Mouse (Mus musculus): Measurements from ENCODE around the gene Hectd4. TPM values are rescaled to one million over a fixed set of nuclear protein-coding genes. Genes with fewer than 3 reads are reported as not detected.
"Not testable (repeated sequence)": the region's sequence is repeated elsewhere in the genome, so short reads cannot be mapped to it uniquely, and the experiment has no call there.

The Hectd4 gene
- polyA plus RNA-seq, 1 experiment, result 11.8 TPM

GRCm38 (mm10) chr5:121284816-121285215, 64.8 kb downstream of the Hectd4 start:
- no peak for DNase-seq (ENCODE audit: low spot score)

GRCm38 (mm10) chr5:121287213-121287612, 67.2 kb downstream of the Hectd4 start:
- DNase-seq (ENCODE audit: low spot score), result no peak

GRCm38 (mm10) chr5:121290289-121290688, 70.3 kb downstream of the Hectd4 start:
- no peak for DNase-seq (ENCODE audit: low spot score)

DNA sequence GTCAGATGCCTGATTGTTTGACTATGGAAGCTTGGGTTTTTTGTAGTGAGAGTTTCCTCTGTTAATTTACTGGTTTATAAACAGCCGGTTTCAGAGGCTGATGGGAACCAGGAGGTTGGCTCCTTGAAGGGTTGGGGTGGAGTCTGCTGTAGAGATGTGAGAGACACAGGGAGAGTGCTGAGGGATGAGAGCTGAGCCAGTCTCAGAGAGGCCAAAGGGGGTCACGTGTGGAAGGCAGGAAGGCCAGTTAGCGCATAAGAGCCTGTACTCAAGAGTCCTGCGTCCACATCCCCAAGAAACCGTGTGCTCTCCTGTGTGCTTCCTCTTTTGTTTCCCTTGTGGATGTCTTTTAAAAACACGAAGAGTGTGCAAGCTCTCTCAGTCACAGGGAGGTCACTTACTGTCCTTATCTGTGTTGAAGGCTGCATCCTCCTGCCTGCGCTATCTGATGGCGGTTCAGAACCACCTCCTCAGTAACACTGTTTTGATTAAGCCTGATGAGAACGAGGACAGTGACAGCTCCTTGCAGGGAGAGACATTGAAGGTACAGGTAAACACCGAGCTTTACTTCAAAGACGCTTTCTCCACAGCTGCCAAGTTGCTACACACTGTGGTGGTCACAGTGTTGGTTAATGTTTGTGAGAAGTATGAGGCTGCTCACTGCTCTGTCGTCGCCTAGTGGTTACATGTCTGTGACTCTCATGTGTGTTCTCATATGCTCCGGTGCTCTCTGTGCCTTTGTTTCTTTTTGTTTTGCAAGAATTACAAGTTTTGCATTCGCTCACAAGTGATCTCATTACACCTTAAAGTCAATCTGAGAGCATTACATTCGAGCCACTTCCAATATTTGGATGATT, 72.5 kb downstream of the Hectd4 start:
- DNase-seq (ENCODE audit: low spot score), result no peak

- no peak for DNase-seq (ENCODE audit: low spot score)
Measured at GRCm38 (mm10) chr5:121305009-121305408, 85.0 kb downstream of the Hectd4 start.

DNA sequence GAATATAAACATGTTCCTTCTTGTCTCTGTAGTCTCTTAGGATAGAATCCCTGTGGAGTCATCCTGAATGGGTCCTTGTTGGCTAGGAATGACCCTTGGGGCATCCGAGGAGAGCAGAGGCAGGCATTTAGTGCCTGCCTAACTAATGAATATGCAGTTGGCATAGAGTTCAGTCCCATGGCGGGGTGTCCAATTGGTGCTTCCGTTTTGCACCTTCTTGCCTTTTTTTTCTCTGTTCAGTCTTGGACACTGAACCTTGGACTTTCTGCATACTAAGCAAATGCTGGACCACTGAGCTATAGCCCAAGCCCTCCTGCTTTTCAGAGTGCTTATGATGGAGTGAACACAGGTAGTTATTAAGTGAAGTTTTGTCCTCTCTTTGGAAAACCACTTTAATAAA, 87.6 kb downstream of the Hectd4 start:
- no peak for DNase-seq (ENCODE audit: low spot score)

GRCm38 (mm10) chr5:121311576-121311975, 91.6 kb downstream of the Hectd4 start:
- DNase-seq (ENCODE audit: low spot score), result no peak

DNA sequence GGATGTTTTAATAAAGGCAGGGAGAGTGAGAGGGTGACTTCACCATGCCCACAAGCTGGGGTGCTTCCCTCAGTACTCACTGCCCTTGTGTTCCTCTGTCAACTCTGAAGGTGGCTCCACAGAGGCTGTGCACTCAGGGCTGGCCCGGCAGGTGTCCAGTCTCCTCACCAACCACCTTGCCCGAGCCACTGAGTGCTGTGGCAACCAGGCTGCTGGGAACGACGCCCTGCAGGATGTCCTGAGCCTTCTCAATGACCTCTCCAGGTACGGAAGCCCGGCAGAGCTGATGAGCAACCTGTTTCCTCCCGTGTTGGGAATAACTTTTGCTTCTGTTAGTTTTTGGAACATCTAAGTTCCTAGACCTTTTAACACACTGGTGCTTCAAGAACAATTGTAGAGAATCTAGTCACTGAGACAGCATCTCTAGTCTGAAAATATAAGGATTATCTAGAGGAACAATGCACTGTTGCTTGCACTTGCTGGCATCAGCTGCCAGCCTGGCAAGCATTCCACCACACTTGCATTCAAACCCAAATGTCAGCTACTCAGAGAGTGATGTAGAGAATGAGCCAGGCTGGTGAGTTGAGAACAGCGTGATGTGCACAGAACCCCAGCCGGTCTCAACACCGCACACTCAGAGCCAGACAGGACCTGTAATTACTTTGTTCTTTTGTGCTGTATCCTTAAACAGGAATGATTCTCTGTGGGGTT, 93.9 kb downstream of the Hectd4 start:
- no peak for DNase-seq (ENCODE audit: low spot score)

DNA sequence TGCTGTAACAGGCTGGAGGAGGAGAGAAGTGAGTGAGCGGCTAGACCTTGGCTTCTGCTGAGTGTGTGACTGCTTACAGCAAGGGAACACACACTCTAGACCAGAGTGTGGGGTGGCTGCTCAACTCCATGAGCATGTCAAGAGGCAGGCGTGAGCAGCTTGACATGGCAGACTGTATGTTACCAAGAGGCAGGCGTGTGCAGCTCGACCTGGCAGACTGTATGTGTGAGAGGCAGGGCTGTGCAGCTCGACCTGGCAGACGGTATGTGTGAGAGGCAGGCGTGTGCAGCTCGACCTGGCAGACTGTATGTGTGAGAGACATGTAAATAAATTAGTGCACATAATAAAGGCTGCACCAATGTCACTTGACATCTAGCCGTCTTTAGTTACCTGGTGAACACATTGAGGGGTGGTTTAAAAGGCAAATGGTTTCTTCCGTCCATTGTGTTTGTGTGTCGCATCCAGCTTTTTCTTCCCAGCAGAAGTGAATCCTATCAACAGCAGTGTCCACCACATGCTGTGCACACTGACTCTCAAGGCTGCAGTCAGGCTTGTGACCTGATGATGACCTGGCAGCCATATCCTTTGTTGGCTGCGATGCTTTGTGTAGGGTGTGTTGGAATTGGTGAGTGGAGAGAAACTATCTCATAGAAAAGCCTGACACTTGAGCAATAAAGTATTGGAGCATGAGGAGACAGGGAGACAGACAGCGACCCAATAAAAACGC, 106.2 kb downstream of the Hectd4 start:
- no peak for DNase-seq (ENCODE audit: low spot score)

DNA sequence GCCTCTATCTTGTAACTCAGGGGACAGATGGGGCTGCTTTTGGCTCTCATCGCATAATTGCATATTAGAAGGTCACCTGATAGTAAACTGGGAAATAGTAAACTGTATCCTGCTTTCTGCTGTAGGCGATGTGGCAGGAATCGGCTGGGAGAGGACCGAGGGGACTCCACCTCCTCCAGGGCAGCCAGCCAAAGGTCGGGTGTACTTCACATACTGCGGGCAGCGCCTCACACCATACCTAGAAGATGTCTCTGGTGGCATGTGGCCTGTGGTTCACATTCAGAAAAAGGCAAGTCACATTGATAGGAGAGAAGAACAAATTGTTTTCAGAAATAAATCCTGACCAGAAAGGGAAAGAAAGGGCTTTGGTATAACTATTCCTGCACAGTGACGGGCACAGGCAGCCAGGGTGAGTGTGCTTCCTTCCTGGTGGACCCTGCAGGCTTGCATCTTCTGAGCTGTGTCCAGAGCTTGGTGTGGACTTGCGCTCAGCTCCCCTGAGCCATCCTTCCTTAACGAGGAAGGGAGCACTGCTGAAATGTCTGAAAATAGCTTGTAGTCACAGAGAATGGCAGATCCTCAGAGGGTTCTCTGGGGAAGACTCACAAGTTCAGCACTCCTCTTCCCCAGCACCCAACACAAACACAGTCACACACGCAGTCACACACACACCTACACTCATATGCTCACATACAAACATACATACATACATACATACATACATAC, 109.5 kb downstream of the Hectd4 start:
- no peak for DNase-seq (ENCODE audit: low spot score)

- DNase-seq (ENCODE audit: low spot score), result not testable (repeated sequence)
Measured at GRCm38 (mm10) chr5:121330154-121330816, 110.3 kb downstream of the Hectd4 start.

DNA sequence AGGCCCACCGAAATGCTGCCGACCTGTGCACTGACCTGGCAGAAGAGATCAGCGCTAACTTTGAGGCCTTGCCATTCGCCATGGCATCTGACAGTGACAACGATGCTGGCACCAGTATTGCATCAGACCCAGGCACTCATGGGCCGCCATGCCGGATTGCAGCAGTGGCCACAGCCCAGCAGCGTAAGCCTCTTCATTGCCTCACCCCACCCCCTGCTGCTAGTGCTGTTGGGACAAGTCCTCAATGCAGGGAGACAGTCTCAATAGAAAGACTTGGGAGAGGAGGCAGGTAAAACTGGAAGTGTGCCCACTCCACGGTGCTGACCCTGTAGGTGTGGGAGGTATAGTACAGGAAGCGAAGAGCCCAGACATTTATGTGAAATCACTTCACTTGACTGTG, 111.7 kb downstream of the Hectd4 start:
- no peak for DNase-seq (ENCODE audit: low spot score)

- no peak for DNase-seq (ENCODE audit: low spot score)
Measured at GRCm38 (mm10) chr5:121333976-121334375, 114.0 kb downstream of the Hectd4 start.

DNA sequence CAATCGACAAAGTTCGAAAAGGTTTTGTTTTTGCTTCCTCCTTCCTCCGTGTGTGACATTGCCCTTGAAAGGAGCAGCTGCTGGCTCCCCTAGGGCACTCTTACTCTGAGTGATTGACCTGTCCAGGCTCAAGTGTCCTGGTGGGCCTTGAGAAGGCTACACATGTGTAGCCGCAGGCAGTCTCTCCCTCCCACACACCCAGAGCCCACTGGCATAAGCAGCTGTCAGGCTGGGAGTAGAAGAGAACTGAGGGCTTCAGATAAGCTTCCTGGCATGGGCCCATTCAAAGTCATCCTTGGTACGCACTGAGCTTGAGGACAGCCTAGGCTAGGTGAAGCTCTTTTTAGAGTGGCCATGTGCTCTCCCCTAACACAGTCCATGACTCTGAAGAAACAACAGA, 114.4 kb downstream of the Hectd4 start:
- no peak for DNase-seq (ENCODE audit: low spot score)

DNA sequence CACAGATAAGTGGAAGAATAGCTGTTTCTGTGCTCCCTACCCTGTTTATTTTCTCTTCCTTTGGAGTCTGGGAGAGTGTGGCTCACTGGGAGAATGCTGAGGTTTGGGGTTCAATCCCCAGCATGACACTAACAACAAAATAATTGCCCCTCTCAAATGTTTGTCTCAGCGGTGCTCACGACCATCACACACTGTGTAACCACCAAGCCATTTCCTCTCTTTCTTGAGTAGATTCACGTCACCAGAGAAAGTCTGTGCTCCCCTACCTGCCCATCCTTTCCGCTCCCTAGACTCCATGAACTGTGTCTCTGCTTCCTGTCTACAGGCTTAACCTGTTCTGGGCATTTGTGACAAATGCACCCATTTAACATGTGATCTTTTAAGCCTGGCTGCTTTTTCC, 115.4 kb downstream of the Hectd4 start:
- DNase-seq (ENCODE audit: low spot score), result no peak

DNA sequence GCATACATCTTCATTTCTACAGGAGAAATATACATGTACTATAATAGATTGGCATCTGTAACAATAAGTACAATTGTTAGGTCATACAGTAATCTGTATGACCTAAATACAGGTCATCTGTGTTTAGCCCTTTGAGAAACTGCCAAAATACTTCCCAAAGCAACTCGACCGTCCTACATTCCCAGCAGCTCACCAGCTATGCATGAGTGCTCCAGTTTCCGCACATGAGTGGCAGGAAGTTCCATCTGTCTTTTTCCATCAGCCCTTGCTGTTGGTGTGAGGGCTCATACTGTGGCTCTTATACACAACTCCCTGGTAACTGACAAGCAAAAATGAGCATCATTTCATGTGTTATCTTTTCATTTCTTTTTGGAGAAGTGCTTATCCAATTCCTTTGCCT, 116.0 kb downstream of the Hectd4 start:
- DNase-seq (ENCODE audit: low spot score), result no peak

GRCm38 (mm10) chr5:121336776-121337175, 116.8 kb downstream of the Hectd4 start:
- DNase-seq (ENCODE audit: low spot score), result no peak

DNA sequence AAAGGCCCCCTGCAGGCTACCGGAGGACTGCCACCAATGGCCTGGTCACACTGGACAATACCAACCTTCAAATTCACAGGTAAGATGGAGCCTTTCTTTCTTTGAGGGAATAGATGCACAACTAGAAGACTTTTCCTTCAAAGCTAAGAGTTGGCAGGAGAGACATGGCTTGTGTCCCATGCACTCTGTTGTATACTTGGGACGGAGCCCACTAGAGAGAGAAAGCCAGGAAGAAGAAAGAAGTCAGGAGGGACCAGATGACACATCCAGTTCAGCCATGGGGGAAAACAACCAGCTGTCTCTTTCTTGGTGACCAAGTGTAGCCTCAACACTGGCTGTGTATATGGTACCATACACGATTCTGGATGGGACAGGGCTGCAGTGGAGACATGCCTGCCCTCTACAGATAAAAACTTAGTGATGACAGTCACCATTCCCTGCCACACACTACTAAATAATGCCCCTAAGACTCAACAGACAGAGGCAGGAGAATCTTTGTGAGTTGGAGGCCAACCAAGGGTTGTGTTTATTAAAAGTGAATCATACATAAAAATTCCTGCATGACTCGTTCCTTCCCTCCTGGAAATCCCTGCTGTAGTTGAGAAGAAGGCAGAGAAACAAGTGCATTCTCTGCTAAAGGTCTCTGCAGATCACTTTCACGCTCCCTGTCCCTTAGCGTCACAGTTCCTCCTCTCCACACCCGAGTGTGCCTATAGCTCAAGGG, 119.7 kb downstream of the Hectd4 start:
- DNase-seq (ENCODE audit: low spot score), result no peak

DNA sequence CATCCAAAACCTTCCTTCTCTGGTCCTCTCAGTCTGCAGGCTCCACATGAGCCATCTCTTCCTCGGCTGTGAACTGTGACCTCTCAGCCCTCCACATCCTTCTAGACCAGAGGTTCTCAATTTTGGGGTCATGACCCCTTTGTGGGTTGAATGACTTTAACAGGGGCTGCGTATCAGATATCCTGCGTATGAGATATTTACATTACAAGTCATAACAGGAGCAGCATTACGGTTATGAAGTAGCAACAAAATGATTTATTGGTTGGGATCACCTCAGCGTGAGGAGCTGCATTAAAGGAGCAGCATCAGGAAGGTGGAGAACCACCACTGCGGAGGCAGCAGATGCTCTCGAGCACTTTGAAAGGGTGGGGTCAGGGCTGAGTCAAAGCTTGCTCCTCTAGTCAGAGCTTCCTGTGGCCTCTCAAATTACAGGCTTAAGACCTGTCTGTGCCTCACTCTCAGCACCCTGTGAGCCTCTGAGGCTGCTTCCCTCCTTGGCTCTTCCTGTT, 121.0 kb downstream of the Hectd4 start:
- no peak for DNase-seq (ENCODE audit: low spot score)

- DNase-seq (ENCODE audit: low spot score), result no peak
Measured at GRCm38 (mm10) chr5:121342490-121342889, 122.5 kb downstream of the Hectd4 start.

Measured in urinary bladder, adult 2 months (tissue).